Mouse (Mus musculus) retina, adult 2 months (tissue): ENCODE results near the gene Xpo6.

Experiments used
- DNase-seq: peaks from one replicate; pipeline ENCODE4 v3.0.0-alpha.2; 2012; ENCODE audit warnings: low read depth, low spot score

The Xpo6 gene

GRCm38 (mm10) chr7:126200178-126200996 lies at the start of gene Xpo6:
TSS of gene Xpo6 (minus strand) at chr7:126200501.
- peak; percentile 92 for DNase-seq

GRCm38 (mm10) chr7:126249986-126250385 lies 49.7 kb upstream of the Xpo6 start:
- no peak for DNase-seq

DNA sequence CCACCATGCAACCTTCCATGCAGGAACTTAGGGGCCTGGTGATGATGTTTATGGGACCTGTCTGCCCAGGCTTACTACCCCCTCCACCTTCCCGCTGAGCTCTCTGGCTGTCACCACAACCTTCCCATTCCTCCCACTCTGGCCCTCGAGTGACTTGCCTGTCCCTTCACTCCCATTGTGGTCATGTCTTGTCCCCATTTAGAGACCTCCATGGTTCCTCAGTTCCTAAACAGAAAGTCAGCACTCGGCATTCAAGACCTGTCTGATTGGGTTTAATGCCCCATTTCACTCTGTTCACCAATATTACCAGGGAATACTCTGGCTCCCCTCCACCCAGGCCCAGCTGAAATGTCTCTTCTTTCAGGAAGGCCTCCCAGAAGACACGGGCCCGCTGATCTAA lies 48.8 kb upstream of the Xpo6 start:
- DNase-seq = no peak

DNA sequence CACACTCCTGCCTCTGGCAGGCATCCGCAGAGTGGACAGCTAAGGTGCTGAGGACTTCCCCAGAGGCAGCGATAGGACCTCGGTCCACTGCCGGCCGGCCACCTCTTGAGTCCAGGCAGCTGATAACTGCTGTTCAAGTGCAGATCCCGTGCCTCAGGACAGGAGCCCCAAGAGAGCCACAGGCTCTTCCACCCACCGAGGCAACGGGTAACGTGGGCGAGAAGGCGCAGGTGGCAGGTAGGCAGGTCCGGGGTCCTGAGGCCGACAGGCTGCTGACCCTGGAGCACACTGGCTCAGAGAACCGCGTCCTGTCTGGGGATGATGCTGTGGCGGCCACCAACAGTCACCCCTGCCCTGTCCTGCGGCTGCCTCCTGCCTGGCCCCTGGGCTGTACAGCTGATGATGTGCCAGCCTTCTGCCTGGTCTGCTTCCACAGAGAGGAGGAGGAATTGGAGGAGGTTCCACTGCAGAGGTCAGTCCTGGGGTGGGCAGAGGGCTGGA lies 48.4 kb upstream of the Xpo6 start:
- no peak for DNase-seq

GRCm38 (mm10) chr7:126248088-126248487 lies 47.8 kb upstream of the Xpo6 start:
- DNase-seq = no peak

GRCm38 (mm10) chr7:126244168-126244750 lies 44.0 kb upstream of the Xpo6 start:
- no peak for DNase-seq

DNA sequence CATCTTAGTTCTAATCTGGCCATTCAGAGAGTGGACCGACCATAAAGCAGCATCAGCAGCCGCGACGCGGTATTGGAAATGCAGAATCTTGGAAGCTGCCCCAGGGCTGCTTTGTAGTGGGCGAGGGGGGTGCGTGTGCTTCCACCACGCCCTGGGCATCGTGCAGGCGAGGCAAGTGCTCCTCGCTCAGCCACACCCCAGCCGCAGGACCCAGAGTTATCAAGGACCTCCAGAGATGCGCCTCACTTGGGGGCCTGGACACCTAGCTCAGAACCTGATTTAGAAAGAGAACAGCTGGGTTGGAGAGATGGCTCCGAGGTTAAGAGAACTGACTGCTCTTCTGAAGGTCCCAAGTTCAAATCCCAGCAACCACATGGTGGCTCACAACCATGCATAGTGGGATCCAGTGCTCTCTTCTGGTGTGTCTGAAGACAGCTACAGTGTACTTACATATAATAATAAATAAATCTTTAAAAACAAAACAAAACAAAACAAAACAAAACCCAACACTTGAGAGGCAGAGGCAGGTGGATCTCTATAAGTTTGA lies 40.6 kb upstream of the Xpo6 start:
- no peak for DNase-seq

DNA sequence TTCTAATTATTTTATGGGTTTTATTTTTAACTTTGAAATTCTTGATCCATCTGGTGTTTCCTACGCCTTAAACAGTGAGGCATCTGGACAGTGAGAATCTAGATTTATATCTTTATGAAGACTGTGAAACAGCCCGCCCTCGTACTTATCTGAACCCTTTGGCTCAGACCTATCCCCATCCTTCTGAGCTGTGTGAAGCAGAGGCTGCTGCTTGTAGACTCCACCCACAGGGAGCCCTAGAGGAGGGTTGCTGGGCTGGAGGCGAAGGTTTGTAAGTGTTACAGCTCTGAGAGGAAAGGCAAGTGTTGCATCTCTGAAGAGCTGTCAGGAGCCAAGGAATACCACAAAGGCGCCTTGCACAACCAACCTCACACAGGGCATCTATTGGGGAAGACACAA lies 36.5 kb upstream of the Xpo6 start:
- DNase-seq = no peak

GRCm38 (mm10) chr7:126236083-126236793 lies 35.9 kb upstream of the Xpo6 start:
- no peak for DNase-seq

GRCm38 (mm10) chr7:126234611-126235010 lies 34.3 kb upstream of the Xpo6 start:
- DNase-seq = no peak

DNA sequence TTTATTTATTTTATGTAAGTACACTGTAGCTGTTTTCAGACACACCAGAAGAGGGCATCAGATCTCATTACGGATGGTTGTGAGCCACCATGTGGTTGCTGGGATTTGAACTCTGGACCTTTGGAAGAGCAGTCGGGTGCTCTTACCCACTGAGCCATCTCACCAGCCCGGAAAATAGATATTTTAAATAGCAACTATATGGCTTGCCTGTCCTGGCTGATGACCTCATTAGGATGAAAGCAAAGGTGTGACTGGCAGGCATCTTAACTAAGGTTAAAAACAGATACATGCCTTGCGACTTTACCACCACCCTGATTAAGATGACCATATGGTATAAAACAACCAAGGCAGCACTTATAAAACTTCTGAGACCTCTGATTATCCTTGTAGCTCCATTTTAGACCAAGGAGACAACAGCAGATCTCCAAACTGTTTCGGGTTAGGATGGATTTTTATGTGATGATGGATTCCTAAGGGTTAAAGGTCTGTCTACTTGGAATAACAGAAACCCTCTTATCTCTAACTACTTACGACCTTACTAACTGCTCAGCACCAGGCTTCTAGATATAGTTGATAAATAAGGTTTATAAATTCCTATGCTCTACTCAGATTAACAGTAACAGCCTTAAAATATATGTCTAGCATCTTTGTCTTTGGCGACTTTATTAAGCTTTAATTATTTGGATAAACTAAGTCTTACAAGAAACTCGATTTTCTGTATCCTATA lies 32.2 kb upstream of the Xpo6 start:
- DNase-seq = no peak

DNA sequence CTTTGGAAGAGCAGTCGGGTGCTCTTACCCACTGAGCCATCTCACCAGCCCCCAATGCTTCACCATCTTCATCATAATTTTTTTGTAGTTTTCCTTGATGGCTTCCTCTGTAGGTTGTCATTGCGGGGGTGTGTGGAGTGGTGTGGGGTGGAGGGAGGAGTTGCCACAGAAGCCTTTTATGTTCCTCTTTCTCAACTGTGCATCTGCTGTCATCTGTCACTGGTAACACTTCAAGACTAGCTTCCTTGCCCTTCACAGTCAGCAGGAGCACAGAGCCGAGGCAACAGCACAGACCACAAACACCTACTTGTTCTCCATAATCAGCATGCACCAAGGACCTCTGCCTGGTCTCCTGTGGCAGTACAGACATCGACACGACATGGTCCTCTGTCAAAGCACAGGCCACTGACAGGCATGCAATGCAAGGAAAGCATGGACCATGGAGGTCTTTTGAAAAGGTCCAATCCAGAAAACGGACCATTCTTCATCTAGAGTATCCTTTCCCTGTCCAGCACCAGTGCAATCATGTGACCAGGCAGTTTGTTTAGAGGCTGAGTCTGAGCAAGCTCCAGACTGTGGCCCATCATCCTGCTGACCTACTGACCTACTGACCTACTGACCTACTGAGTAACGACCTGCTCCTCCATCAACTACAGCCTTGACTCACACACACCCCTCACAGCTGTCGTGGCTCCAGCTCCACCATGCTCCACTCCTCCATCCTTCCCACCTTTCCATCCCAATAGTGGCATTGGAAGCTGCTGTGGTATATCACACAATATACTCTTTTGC lies 30.3 kb upstream of the Xpo6 start:
- DNase-seq = no peak

DNA sequence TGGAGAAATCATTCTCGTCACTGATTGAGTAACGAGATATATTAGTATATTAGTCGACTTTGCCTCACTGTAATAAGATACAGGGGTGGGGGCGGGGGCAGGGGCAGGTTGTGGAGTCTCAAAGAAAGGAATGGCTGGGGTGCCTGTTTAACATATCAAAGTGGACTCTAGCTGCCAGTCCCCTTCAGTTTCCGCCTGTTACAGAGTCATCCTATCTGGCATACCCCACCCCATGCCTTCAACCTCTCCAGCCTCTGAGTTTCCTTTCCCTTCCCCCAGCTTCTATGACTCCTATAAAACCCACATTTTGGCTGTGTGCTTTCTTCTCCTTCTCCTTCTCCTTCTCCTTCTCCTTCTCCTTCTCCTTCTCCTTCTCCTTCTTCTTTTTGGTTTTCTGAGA lies 25.8 kb upstream of the Xpo6 start:
- DNase-seq = no peak

GRCm38 (mm10) chr7:126222753-126223152 lies 22.5 kb upstream of the Xpo6 start:
- no peak for DNase-seq

DNA sequence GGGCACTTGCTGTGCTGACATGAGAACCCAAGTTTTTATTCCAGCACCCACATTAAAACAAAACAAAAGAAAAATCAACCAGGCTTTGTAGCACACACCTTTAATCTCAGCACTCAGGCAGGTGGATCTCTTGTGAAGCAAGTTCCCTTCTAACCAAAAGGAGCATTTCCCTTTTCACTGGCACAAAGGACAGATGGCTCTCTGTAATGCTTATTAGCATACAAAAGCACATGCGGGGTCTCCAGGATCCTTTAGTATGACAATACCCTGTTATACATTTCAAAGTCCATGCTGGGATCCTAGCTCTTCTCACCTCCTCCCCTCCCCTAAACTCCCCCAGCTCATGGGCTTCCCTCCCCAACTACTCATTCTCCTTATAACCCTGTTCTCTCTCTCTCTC lies 20.3 kb upstream of the Xpo6 start:
- no peak for DNase-seq

GRCm38 (mm10) chr7:126218311-126218710 lies 18.0 kb upstream of the Xpo6 start:
- no peak for DNase-seq

- no peak for DNase-seq
Observed at GRCm38 (mm10) chr7:126216867-126217266, 16.6 kb upstream of the Xpo6 start.

GRCm38 (mm10) chr7:126210856-126211255 lies 10.6 kb upstream of the Xpo6 start:
- no peak for DNase-seq

DNA sequence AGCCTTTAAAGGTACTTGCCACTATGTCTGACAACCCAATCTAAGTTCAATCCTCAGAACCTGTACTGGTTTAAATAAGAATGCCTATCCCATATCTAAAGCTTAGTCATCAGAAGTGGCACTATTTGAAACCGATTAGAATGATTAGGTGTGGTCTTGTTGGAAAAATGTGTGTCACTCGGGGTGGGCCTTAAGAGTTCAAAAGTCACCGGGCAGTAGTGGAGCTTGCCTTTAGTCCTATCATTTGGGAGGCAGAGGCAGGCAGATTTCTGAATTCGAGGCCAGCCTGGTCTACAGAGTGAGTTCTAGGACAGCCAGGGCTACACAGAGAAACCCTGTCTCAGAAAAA lies 670 bp upstream of the Xpo6 start:
- DNase-seq = no peak

GRCm38 (mm10) chr7:126199691-126200102 lies 604 bp downstream of the Xpo6 start:
- no peak for DNase-seq

DNA sequence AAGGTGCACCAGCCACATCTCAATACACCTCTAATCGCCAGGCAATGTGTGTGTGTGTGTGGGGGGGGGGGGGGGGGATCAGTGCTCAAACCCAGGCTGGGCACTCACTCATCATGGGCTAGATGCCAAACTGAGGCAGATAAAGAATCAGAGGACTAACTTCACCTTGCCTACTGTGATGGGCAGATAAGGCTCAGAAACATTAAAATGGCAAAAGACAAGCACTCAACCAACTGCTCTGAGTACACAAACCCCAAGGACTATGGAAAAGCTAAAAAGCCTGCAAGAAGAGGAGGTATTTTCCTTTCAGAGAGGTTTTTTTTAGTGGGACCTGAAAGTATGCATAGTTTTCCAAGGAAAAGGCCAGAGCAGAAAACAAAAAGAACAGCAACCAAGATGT lies 1.4 kb downstream of the Xpo6 start:
- DNase-seq = no peak
